Mouse (Mus musculus): ENCODE data around the gene Rrh.
A peak's percentile ranks its signal among the peaks of the same experiment; 100 is the strongest.

GRCm38 (mm10) chr3:129823293-129823692 is 906 bp upstream of the Rrh start:
- TF ChIP-seq CTCF (IDR thresholded peaks at IDR 0.05; ENCODE audit: low read depth) (peak; percentile 49), EP300 (IDR thresholded peaks at IDR 0.05; ENCODE audit: low read depth) (no peak)

All from heart, postnatal 0 days (tissue).